ENCODE assay signal across 8 mouse cellular contexts in genomic region chr3:129831035-129831568, GRCm38 (mm10). TPM values are rescaled to one million over a fixed set of nuclear protein-coding genes. Genes with fewer than 3 reads are reported as not detected.
DNase-seq lines count a peak whose midpoint lies in the region; ATAC-seq and TF ChIP-seq lines count a peak whose summit lies in the region.

TSS of gene Gar1 (minus strand) at chr3:129831396.

- peak; percentile 98 for ATAC-seq in erythroid progenitor cell, adult 5-6 weeks (replicated peaks; ENCODE audit: low FRiP score, poor library complexity, severe bottlenecking)
- peak; percentile 92 for ATAC-seq in heart, embryonic 12.5 days (ENCODE audit: insufficient number of reproducible peaks, low FRiP score)
- ATAC-seq in kidney, postnatal 0 days (replicated peaks; ENCODE audit: low FRiP score, low read depth), result peak; percentile 91
- peak; percentile 88 for ATAC-seq in liver, embryonic 11.5 days (replicated peaks; ENCODE audit: low FRiP score)
- peak; percentile 88 for ATAC-seq in stomach, embryonic 14.5 days (ENCODE audit: insufficient number of reproducible peaks, insufficient read depth, low FRiP score, low read depth)

- no peaks in the 10 kb centered on the region for H3K9me3 ChIP-seq in heart, embryonic 12.5 days (replicated peaks)
- H3K9me3 ChIP-seq in kidney, postnatal 0 days (replicated peaks; ENCODE audit: low read length), result no peaks in the 10 kb centered on the region
- no peaks in the 10 kb centered on the region for H3K9me3 ChIP-seq in liver, embryonic 11.5 days (ENCODE audit: control insufficient read depth, low read length)
- H3K9me3 ChIP-seq in stomach, embryonic 14.5 days (ENCODE audit: control insufficient read depth, low read depth, low read length), result no peaks in the 10 kb centered on the region

- WGBS in heart, embryonic 12.5 days, result under 1% methylated on average over 60 of the region's 60 CpGs
- under 1% methylated on average over 60 of the region's 60 CpGs for WGBS in kidney, postnatal 0 days
- WGBS in liver, embryonic 11.5 days, result under 1% methylated on average over 60 of the region's 60 CpGs
- WGBS in stomach, embryonic 14.5 days, result under 1% methylated on average over 60 of the region's 60 CpGs

- H3K4me3 ChIP-seq in heart, embryonic 12.5 days, result peak within 1 kb of the TSS; percentile 97
- H3K4me3 ChIP-seq in kidney, postnatal 0 days (replicated peaks; ENCODE audit: low read depth, low read length), result peak within 1 kb of the TSS; percentile 77
- H3K4me3 ChIP-seq in liver, embryonic 11.5 days (ENCODE audit: low read depth, low read length), result peak within 1 kb of the TSS; percentile 94
- H3K4me3 ChIP-seq in stomach, embryonic 14.5 days (ENCODE audit: low read depth, low read length), result peak within 1 kb of the TSS; percentile 99

- TF ChIP-seq CTCF in kidney, postnatal 0 days (IDR thresholded peaks at IDR 0.05; ENCODE audit: low read depth), result no peak

- no peaks in the 10 kb centered on the region for H3K27me3 ChIP-seq in heart, embryonic 12.5 days (replicated peaks)
- no peaks in the 10 kb centered on the region for H3K27me3 ChIP-seq in kidney, postnatal 0 days (ENCODE audit: insufficient read depth, low read length)
- no peaks in the 10 kb centered on the region for H3K27me3 ChIP-seq in liver, embryonic 11.5 days (replicated peaks; ENCODE audit: control insufficient read depth, insufficient read depth, low read length)
- no peaks in the 10 kb centered on the region for H3K27me3 ChIP-seq in stomach, embryonic 14.5 days (ENCODE audit: control insufficient read depth, insufficient read depth, low read length)

- peak; percentile 98 for DNase-seq in CD4-positive helper T cell, adult 2 months (ENCODE audit: low read depth, low spot score)
- peak; percentile 90 for DNase-seq in brain, embryonic 18.5 days (ENCODE audit: low read depth, low spot score)
- peak; percentile 97 for DNase-seq in kidney, postnatal 0 days (ENCODE audit: low spot score)
- peak; percentile 93 for DNase-seq in liver, embryonic 11.5 days (ENCODE audit: low spot score)
- peak; percentile 99 for DNase-seq in naive thymus-derived CD4-positive, alpha-beta T cell, adult 2 months (ENCODE audit: low read depth)

- H3K9ac ChIP-seq in heart, embryonic 12.5 days, result peak within 1 kb of the TSS; percentile 93
- H3K9ac ChIP-seq in kidney, postnatal 0 days (ENCODE audit: low read depth, low read length), result peak within 1 kb of the TSS; percentile 69
- H3K9ac ChIP-seq in liver, embryonic 11.5 days (ENCODE audit: low read depth, low read length), result peak within 1 kb of the TSS; percentile 94
- peak within 1 kb of the TSS; percentile 75 for H3K9ac ChIP-seq in stomach, embryonic 14.5 days (replicated peaks; ENCODE audit: low read depth, low read length)

- peaks cover 25% of the 10 kb centered on the region for H3K4me1 ChIP-seq in heart, embryonic 12.5 days (replicated peaks)
- H3K4me1 ChIP-seq in kidney, postnatal 0 days (replicated peaks; ENCODE audit: insufficient read depth, low read length), result peaks cover 7% of the 10 kb centered on the region; the same call in 1 of the 2 replicates
- H3K4me1 ChIP-seq in liver, embryonic 11.5 days (replicated peaks; ENCODE audit: control insufficient read depth, insufficient read depth, low read length), result peaks cover 11% of the 10 kb centered on the region
- H3K4me1 ChIP-seq in stomach, embryonic 14.5 days (ENCODE audit: control insufficient read depth, insufficient read depth, low read length), result peaks cover 11% of the 10 kb centered on the region

- H3K36me3 ChIP-seq in heart, embryonic 12.5 days, result peaks cover 25% of the 10 kb centered on the region
- H3K36me3 ChIP-seq in kidney, postnatal 0 days (ENCODE audit: insufficient read depth, low read length), result no peaks in the 10 kb centered on the region
- H3K36me3 ChIP-seq in liver, embryonic 11.5 days (ENCODE audit: control insufficient read depth, insufficient read depth, low read length), result peaks cover 13% of the 10 kb centered on the region
- peaks cover 14% of the 10 kb centered on the region for H3K36me3 ChIP-seq in stomach, embryonic 14.5 days (ENCODE audit: control insufficient read depth, insufficient read depth, low read length)

- peak within 1 kb of the TSS; percentile 88 for H3K4me2 ChIP-seq in heart, embryonic 12.5 days
- H3K4me2 ChIP-seq in kidney, postnatal 0 days (ENCODE audit: low read length), result peak within 1 kb of the TSS; percentile 85
- H3K4me2 ChIP-seq in liver, embryonic 11.5 days, result peak within 1 kb of the TSS; percentile 89
- H3K4me2 ChIP-seq in stomach, embryonic 14.5 days (replicated peaks; ENCODE audit: low read depth, low read length), result peak within 1 kb of the TSS; percentile 64

- H3K27ac ChIP-seq in heart, embryonic 12.5 days (ENCODE audit: poor library complexity, severe bottlenecking), result peak within 1 kb of the TSS; percentile 91
- peak within 1 kb of the TSS; percentile 91 for H3K27ac ChIP-seq in kidney, postnatal 0 days
- peak within 1 kb of the TSS; percentile 86 for H3K27ac ChIP-seq in liver, embryonic 11.5 days (ENCODE audit: low read depth, low read length)
- peak within 1 kb of the TSS; percentile 75 for H3K27ac ChIP-seq in stomach, embryonic 14.5 days (ENCODE audit: low read length)

RNA-seq across cellular contexts. Expression of gene Gar1, which starts in this region (rescaled TPM):
- 6.3 and 7.6 TPM in 2 replicates for total RNA-seq in erythroid progenitor cell, adult 5-6 weeks (2015; ENCODE audit: low replicate concordance)
- not detected in 2 replicates for total RNA-seq in erythroid progenitor cell, adult 5-6 weeks (2017; ENCODE audit: low replicate concordance)
- 52.2 and 59.5 TPM in 2 replicates for polyA plus RNA-seq in heart, embryonic 12.5 days (2016; fragmentation: Nextera tagmentation; extraction: Ambion mirVana)
- 56.9 and 62.5 TPM in 2 replicates for polyA plus RNA-seq in kidney, postnatal 0 days (2015; fragmentation: Nextera tagmentation; extraction: Ambion mirVana)
- polyA plus RNA-seq in liver, embryonic 11.5 days (2014; fragmentation: Nextera tagmentation; extraction: Ambion mirVana), result 56.9 and 67.7 TPM in 2 replicates
- 29.5 and 39.4 TPM in 2 replicates for polyA plus RNA-seq in stomach, embryonic 14.5 days (2014; fragmentation: Nextera tagmentation; extraction: Ambion mirVana)

Comparison
In these comparisons a context has a peak if more than half of its experiments do, and no peak if none do; other contexts are left out.
1. Peak in every context shown above with its lines: DNase-seq, ATAC-seq, H3K4me3 ChIP-seq and H3K27ac ChIP-seq.